In genomic region chr14:61689281-61689680, GRCm38 (mm10) we compare ENCODE assay signal across 8 mouse cellular contexts.
DNase-seq lines count a peak whose midpoint lies in the region; ATAC-seq lines count a peak whose summit lies in the region.

No protein-coding gene starts in this region.

- DNase-seq in CD4-positive, CD25-positive, alpha-beta regulatory T cell, adult 2 months (ENCODE audit: low read depth, low spot score) = peak; percentile 47
- DNase-seq in B cell, adult 2 months = peak; percentile 39 to 50
- no peak for DNase-seq in liver, embryonic 13.5 days
- peak; percentile 50 for DNase-seq in retina, embryonic 14.5 days (ENCODE audit: low spot score)
- no peak for DNase-seq in left cerebral cortex, adult 18-20 months (ENCODE audit: low spot score in 2 of 2)
- DNase-seq in right cerebral cortex, adult 2 months (ENCODE audit: low spot score in 2 of 2) = no peak

- H3K27me3 ChIP-seq in forebrain, embryonic 16.5 days (replicated peaks; ENCODE audit: control insufficient read depth, insufficient read depth, low read length) = peaks cover 21% of the 10 kb centered on the region
- H3K27me3 ChIP-seq in liver, embryonic 13.5 days = peaks cover 86% of the 10 kb centered on the region

- no peaks in the 10 kb centered on the region; the same call in 1 of the 2 replicates for H3K9me3 ChIP-seq in forebrain, embryonic 16.5 days (ENCODE audit: control insufficient read depth, low read length)
- H3K9me3 ChIP-seq in liver, embryonic 13.5 days (replicated peaks) = no peaks in the 10 kb centered on the region

- WGBS in forebrain, embryonic 16.5 days = 4% methylated on average over 21 of the region's 21 CpGs
- WGBS in liver, embryonic 13.5 days (ENCODE audit: insufficient replicate concordance) = 2% methylated on average over 21 of the region's 21 CpGs

- no peaks in the 10 kb centered on the region for H3K36me3 ChIP-seq in forebrain, embryonic 16.5 days (ENCODE audit: control insufficient read depth, insufficient read depth)
- H3K36me3 ChIP-seq in liver, embryonic 13.5 days = no peaks in the 10 kb centered on the region

- ATAC-seq in CD4-positive, CD25-positive, alpha-beta regulatory T cell, adult 4 months = no peak
- ATAC-seq in forebrain, embryonic 16.5 days = no peak
- ATAC-seq in liver, embryonic 13.5 days (ENCODE audit: low read depth) = no peak

- no peak overlapping the region for H3K27ac ChIP-seq in forebrain, embryonic 16.5 days (ENCODE audit: low read length)
- no peak overlapping the region for H3K27ac ChIP-seq in liver, embryonic 13.5 days

- peak overlapping the region; percentile 32 for H3K4me2 ChIP-seq in forebrain, embryonic 16.5 days (ENCODE audit: low read length)
- H3K4me2 ChIP-seq in liver, embryonic 13.5 days = peak overlapping the region; percentile 55

- H3K9ac ChIP-seq in forebrain, embryonic 16.5 days (replicated peaks; ENCODE audit: low read depth, low read length) = no peak overlapping the region
- no peak overlapping the region for H3K9ac ChIP-seq in liver, embryonic 13.5 days

- peaks cover 20% of the 10 kb centered on the region for H3K4me1 ChIP-seq in forebrain, embryonic 16.5 days (replicated peaks; ENCODE audit: control insufficient read depth, insufficient read depth, low read length)
- H3K4me1 ChIP-seq in liver, embryonic 13.5 days (replicated peaks) = peaks cover 36% of the 10 kb centered on the region

- H3K4me3 ChIP-seq in forebrain, embryonic 16.5 days (replicated peaks; ENCODE audit: low read length) = 0 out of 2 replicates have a peak overlapping the region, but pooled peaks have one; percentile 18
- peak overlapping the region; percentile 32 for H3K4me3 ChIP-seq in liver, embryonic 13.5 days (replicated peaks)

Comparison
In these comparisons a context has a peak if more than half of its experiments do, and no peak if none do; other contexts are left out.
1. DNase-seq: peak in CD4-positive, CD25-positive, alpha-beta regulatory T cell, adult 2 months (single experiment), B cell, adult 2 months (2 of 2) and retina, embryonic 14.5 days (single experiment); none in liver, embryonic 13.5 days (single experiment), left cerebral cortex, adult 18-20 months (0 of 2) and right cerebral cortex, adult 2 months (0 of 2).